Mouse (Mus musculus) liver, adult 2 months (tissue): Measurements from ENCODE around the gene Htra2. TPM values are rescaled to one million over a fixed set of nuclear protein-coding genes. Genes with fewer than 3 reads are reported as not detected.
A peak's percentile ranks its signal among the peaks of the same experiment; 100 is the strongest.

ENCODE experiments used
- DNase-seq: peaks from one replicate; pipeline ENCODE4 v3.0.0-alpha.2; 2011; ENCODE audit warnings: low read depth, low spot score; ENCODE audit errors: extremely low read depth
- H3K27ac ChIP-seq: fragments of 200-500 bp; replicated peaks from 2 replicates; pipeline ENCODE4 v1.5.1; 2012; ENCODE audit warnings: low read depth, mild to moderate bottlenecking, control low read depth, inconsistent platforms, low read length; ENCODE audit not compliant: insufficient read depth
- H3K27me3 ChIP-seq: fragments of 200-500 bp; 2 replicates; pipeline ENCODE4 v1.6.1; 2012; ENCODE audit warnings: mild to moderate bottlenecking, moderate library complexity, low read length, inconsistent platforms; ENCODE audit not compliant: control insufficient read depth, insufficient read depth
- H3K36me3 ChIP-seq: fragments of 200-500 bp; 2 replicates; pipeline ENCODE4 v1.6.1; 2012; ENCODE audit warnings: low read length, inconsistent platforms; ENCODE audit not compliant: control insufficient read depth, insufficient read depth
- H3K4me1 ChIP-seq: fragments of 200-500 bp; 2 replicates; pipeline ENCODE4 v1.6.1; 2011; ENCODE audit warnings: low read length; ENCODE audit not compliant: control insufficient read depth, insufficient read depth
- H3K4me3 ChIP-seq: fragments of 200-500 bp; 2 replicates; pipeline ENCODE4 v1.5.1; 2011; ENCODE audit warnings: low read depth, mild to moderate bottlenecking, control low read depth, low read length, moderate library complexity; ENCODE audit not compliant: insufficient read depth
- H3K79me2 ChIP-seq: fragments of 200-500 bp; 2 replicates; pipeline ENCODE4 v1.6.1; 2012; ENCODE audit warnings: inconsistent platforms, mild to moderate bottlenecking, low read length, moderate library complexity; ENCODE audit not compliant: control insufficient read depth, insufficient read depth
- H3K9ac ChIP-seq: fragments of 200-500 bp; 2 replicates; pipeline ENCODE4 v1.6.1; 2012; ENCODE audit warnings: low read depth, mild to moderate bottlenecking, control low read depth, inconsistent platforms, low read length
- CTCF ChIP-seq: fragments of 200-500 bp; IDR thresholded peaks from 2 replicates; pipeline ENCODE4 v1.5.1; 2011; ENCODE audit warnings: low read depth, low read length, control low read depth
- POLR2A ChIP-seq: fragments of 200-500 bp; IDR thresholded peaks from 2 replicates; pipeline ENCODE4 v1.6.1; 2011; ENCODE audit warnings: low read length, control low read depth; ENCODE audit not compliant: insufficient read depth; ENCODE audit errors: extremely low read depth
- WGBS: fragments of 180-500 bp; shearing (Covaris S2); methylation state at CpG from one replicate; pipeline ENCODE4 v1.1.7; 2018; 5-methylcytosine and 5-hydroxymethylcytosine counted together
- polyA plus RNA-seq: library from polyadenylated mRNA; depleted of rRNA; stranded (reverse); fragments of >200 nt; gene quantifications from 2 replicates; pipeline ENCODE4 v1.2.3, GENCODE M21; 2012
- total RNA-seq: library from RNA; depleted of rRNA; stranded (reverse); fragments of >200 nt; gene quantifications from 2 replicates; pipeline ENCODE4 v1.2.3, GENCODE M21; 2014

Gene Htra2
- total and polyA plus RNA-seq, 2 experiments = 14.0 to 24.1 TPM

DNA sequence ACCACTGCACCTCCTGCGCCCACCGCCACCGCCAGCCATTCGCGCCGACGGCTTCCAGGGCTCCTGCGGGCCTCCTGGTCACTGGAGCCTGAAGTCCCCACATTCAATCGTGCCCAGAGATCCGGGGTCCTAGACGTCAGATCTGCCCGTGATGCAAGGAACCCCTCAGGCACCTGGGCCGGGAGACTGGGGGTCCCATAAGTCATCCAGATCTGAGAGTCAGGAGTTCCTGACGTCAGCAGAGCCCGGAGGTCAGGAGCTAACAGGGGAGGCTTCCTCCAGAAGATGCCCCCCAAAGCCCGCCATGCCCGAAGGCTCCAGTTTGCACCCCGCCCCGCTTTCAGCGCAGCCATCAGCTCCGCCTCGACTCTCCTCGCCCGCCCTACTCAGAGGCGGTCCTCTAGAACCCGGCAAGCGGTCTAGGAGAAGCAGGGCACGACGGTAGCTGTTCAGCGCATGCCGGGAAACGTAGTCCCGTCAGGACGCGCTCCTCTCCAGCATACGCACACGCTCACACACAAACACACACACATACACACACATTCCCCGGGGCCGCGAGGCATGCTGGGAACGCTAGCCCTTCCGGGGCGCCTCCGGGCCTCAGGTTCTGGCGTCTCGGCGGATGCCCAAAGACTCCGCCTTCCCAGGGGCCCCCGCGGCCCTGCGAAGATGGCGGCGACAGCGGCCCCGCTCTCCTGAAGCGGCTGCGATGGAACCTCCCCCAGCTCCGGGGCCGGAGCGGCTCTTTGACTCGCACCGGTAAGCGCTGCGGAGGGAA lies 810 bp downstream of the Htra2 start, which contains the start of gene Aup1:
TSS of gene Aup1 (plus strand) at position 448 of the 778 bp plus-strand sequence.
- TF ChIP-seq POLR2A = peak; percentile 76
- no peak for TF ChIP-seq CTCF
- Histone ChIP-seq H3K4me3 (peak within 1 kb of the TSS; percentile 92), H3K27ac (peak within 1 kb of the TSS; percentile 76), H3K27me3 (no peaks in the 10 kb centered on the region), H3K36me3 (peaks cover 8% of the 10 kb centered on the region), H3K79me2 (peaks cover 17% of the 10 kb centered on the region; the same call in 1 of the 2 replicates), H3K4me1 (peaks cover 17% of the 10 kb centered on the region), H3K9ac (peak within 1 kb of the TSS; percentile 97)
- DNase-seq = peak; percentile 97
- WGBS = under 1% methylated on average over 64 of the region's 64 CpGs

DNA sequence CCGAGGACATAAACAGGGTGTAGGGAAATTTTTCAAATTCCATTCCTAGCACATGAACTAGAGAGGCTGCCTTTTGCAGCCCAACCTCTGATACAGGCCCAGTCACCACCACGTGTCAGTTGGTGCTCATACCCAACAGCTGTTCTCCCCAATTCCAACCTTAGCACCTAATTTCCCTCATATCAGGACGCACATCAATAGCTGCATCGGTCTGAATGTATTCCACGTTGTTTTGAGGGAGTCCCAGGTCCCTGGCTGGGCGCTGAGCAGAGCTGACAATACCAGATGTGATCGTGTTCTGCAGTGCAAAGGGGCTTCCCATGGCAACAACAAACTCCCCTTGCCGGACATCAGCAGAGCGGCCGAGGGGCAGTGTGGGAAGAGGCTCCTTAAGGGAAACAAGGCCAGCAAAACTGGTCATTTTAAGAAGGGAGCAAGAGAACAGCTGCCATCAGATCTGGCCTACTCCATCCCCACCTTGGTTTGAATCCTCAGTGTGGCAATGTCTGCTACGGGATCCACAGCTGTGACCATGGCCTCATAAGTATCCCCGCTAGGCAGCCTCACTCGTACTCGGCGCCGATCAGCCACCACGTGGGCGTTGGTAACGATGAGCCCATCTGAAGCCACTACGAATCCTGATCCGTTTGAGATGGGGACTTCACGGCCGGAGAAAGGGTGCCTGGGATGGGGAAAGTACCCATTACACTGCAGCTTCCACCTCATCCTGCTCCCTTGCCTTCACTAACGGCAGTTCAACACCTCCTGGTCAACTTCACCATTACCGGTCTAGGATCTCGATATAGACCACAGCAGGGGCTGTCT lies 1.7 kb downstream of the Htra2 start:
- Histone ChIP-seq H3K9ac (peak overlapping the region; percentile 71), H3K27ac (no peak overlapping the region), H3K27me3 (no peaks in the 10 kb centered on the region), H3K4me1 (peaks cover 16% of the 10 kb centered on the region), H3K4me3 (peak overlapping the region; percentile 92), H3K36me3 (peaks cover 8% of the 10 kb centered on the region), H3K79me2 (peaks cover 17% of the 10 kb centered on the region; the same call in 1 of the 2 replicates)
- no peak for TF ChIP-seq POLR2A
- TF ChIP-seq CTCF = no peak
- no peak for DNase-seq
- WGBS = 14% methylated on average over 26 of the region's 26 CpGs

GRCm38 (mm10) chr6:83049367-83049766 lies 5.7 kb downstream of the Htra2 start:
- H3K36me3 ChIP-seq = no peaks in the 10 kb centered on the region; the same call in 1 of the 2 replicates
- peaks cover 3% of the 10 kb centered on the region; the same call in 1 of the 2 replicates for H3K79me2 ChIP-seq
- no peak overlapping the region for H3K4me3 ChIP-seq
- WGBS = 74% methylated on average over 10 of the region's 10 CpGs
- peaks cover 5% of the 10 kb centered on the region; the same call in 1 of the 2 replicates for H3K4me1 ChIP-seq
- no peaks in the 10 kb centered on the region for H3K27me3 ChIP-seq
- no peak for DNase-seq
- TF ChIP-seq POLR2A (no peak), CTCF (no peak)
- H3K9ac ChIP-seq = no peak overlapping the region
- no peak overlapping the region for H3K27ac ChIP-seq

- peak; percentile 30 for DNase-seq
- TF ChIP-seq POLR2A = no peak
- TF ChIP-seq CTCF = no peak
- Histone ChIP-seq H3K36me3 (no peaks in the 10 kb centered on the region), H3K27ac (no peak overlapping the region), H3K79me2 (no peaks in the 10 kb centered on the region), H3K4me1 (no peaks in the 10 kb centered on the region), H3K4me3 (no peak overlapping the region), H3K9ac (no peak overlapping the region), H3K27me3 (no peaks in the 10 kb centered on the region)
- WGBS = 72% methylated on average over 9 of the region's 9 CpGs
Measured at GRCm38 (mm10) chr6:83044742-83045141, 10.3 kb downstream of the Htra2 start.

DNA sequence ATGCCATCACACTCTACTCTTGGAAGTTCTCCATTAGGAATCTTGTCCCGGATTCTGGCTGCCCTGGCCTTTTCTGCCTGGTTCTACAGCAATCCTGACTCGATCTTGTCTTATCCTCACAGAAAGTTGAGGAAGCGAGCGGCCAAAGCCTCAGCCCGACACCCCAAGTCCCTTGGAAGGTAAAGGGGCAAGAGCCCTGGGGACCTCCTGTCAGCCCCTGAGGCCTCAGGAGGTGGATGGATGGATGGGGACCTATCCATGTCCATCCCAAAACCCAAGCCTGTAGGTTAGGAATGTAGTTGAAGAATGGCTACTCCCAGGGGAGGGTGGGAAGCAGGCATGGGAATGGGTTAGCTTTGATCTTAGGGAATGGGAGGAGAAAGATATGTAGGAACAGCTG lies 11.1 kb downstream of the Htra2 start:
- no peak for DNase-seq
- H3K79me2 ChIP-seq = no peaks in the 10 kb centered on the region
- no peak overlapping the region for H3K9ac ChIP-seq
- no peaks in the 10 kb centered on the region for H3K36me3 ChIP-seq
- H3K4me3 ChIP-seq = no peak overlapping the region
- WGBS = 95% methylated on average over 5 of the region's 5 CpGs
- H3K4me1 ChIP-seq = no peaks in the 10 kb centered on the region
- no peaks in the 10 kb centered on the region for H3K27me3 ChIP-seq
- no peak overlapping the region for H3K27ac ChIP-seq
- TF ChIP-seq CTCF (no peak), POLR2A (no peak)
